Mouse (Mus musculus) macrophage (primary cell): ENCODE measurements around the gene Gm45623. TPM values are rescaled to one million over a fixed set of nuclear protein-coding genes. Genes with fewer than 3 reads are reported as not detected.

Source experiments
- polyA plus RNA-seq: library from polyadenylated mRNA; stranded (reverse); fragments of 250-400 nt; gene quantifications from 3 replicates; pipeline ENCODE4 v1.2.4, GENCODE M21; 2018; ENCODE audit warnings: inconsistent platforms

Gene Gm45623
- polyA plus RNA-seq, 1 experiment from 2014 or later: not detected

Other genes starting within 250 kb of the Gm45623 start
- gene Fbxl21, start 231.4 kb downstream of the Gm45623 start, polyA plus RNA-seq: 0.55 to 0.82 TPM (median 0.63 TPM) in 3 replicates
- gene Lect2, start 205.3 kb downstream of the Gm45623 start, polyA plus RNA-seq: not detected in 3 replicates
- 9.3 to 47.2 TPM (median 39.5 TPM) in 3 replicates for gene Tgfbi, start 144.3 kb downstream of the Gm45623 start, polyA plus RNA-seq
- gene Smad5, start 50.8 kb downstream of the Gm45623 start, polyA plus RNA-seq: 5.5 to 6.8 TPM (median 6.2 TPM) in 3 replicates
- gene Trpc7, start 142.2 kb upstream of the Gm45623 start, polyA plus RNA-seq: not detected in 3 replicates